Mouse (Mus musculus) limb, embryonic 14.5 days (tissue): ENCODE measurements around the gene 1700012P22Rik. TPM values are rescaled to one million over a fixed set of nuclear protein-coding genes. Genes with fewer than 3 reads are reported as not detected.

Experiments used
- ATAC-seq: fragments of 200-750 bp; cut with Nextera tagmentation; 2 replicates; pipeline ENCODE4 v1.8.0; 2017; ENCODE audit warnings: low read depth, moderate number of reproducible peaks, moderate TSS enrichment; ENCODE audit not compliant: low FRiP score
- DNase-seq: peaks from one replicate; pipeline ENCODE4 v3.0.0-alpha.2; 2015; ENCODE audit warnings: low spot score
- H3K27ac ChIP-seq: fragments of 300-500 bp; sonication (generic); replicated peaks from 2 replicates; pipeline ENCODE4 v1.5.1; 2014; ENCODE audit warnings: low read depth, mild to moderate bottlenecking, low read length, moderate library complexity, mixed read lengths
- H3K27me3 ChIP-seq: fragments of 300-500 bp; sonication (generic); 2 replicates; pipeline ENCODE4 v1.6.1; 2014; ENCODE audit warnings: low read length, mixed read lengths; ENCODE audit not compliant: control insufficient read depth, insufficient read depth
- H3K36me3 ChIP-seq: fragments of 300-500 bp; sonication (generic); 2 replicates; pipeline ENCODE4 v1.6.1; 2014; ENCODE audit warnings: mild to moderate bottlenecking, low read length, moderate library complexity, mixed read lengths; ENCODE audit not compliant: control insufficient read depth, insufficient read depth
- H3K4me1 ChIP-seq: fragments of 300-500 bp; sonication (generic); 2 replicates; pipeline ENCODE4 v1.6.1; 2014; ENCODE audit warnings: antibody characterized with exemption, low read length, mixed read lengths; ENCODE audit not compliant: control insufficient read depth, insufficient read depth
- H3K4me2 ChIP-seq: fragments of 300-500 bp; sonication (generic); replicated peaks from 2 replicates; pipeline ENCODE4 v1.6.1; 2014; ENCODE audit warnings: low read depth, mild to moderate bottlenecking, low read length, moderate library complexity; ENCODE audit not compliant: severe bottlenecking
- H3K4me3 ChIP-seq: fragments of 300-500 bp; sonication (generic); replicated peaks from 2 replicates; pipeline ENCODE4 v1.5.1; 2014; ENCODE audit warnings: low read length
- H3K9ac ChIP-seq: fragments of 300-500 bp; sonication (generic); 2 replicates; pipeline ENCODE4 v1.6.1; 2014; ENCODE audit warnings: mild to moderate bottlenecking, low read depth, low read length, moderate library complexity; ENCODE audit not compliant: severe bottlenecking
- H3K9me3 ChIP-seq: fragments of 300-500 bp; sonication (generic); 2 replicates; pipeline ENCODE4 v1.6.1; 2016; ENCODE audit warnings: low read length; ENCODE audit not compliant: control insufficient read depth
- POLR2A ChIP-seq: fragments of 200-500 bp; IDR thresholded peaks from 2 replicates; pipeline ENCODE4 v1.8.0; 2012; ENCODE audit warnings: inconsistent platforms, mild to moderate bottlenecking, moderate library complexity, borderline replicate concordance; ENCODE audit not compliant: insufficient read depth, insufficient read length; ENCODE audit errors: extremely low read depth
- WGBS: fragments of 180-500 bp; shearing (Covaris S2); extraction: QIAGEN DNeasy Blood & Tissue Kit; methylation state at CpG from one replicate; pipeline ENCODE4 v1.1.7; 2014; 5-methylcytosine and 5-hydroxymethylcytosine counted together
- polyA plus RNA-seq, 2 experiments: library from polyadenylated mRNA; depleted of rRNA in 1 of 2; stranded (reverse) in 1 of 2; unstranded in 1 of 2; fragments of >200 nt; fragmentation: Nextera tagmentation in 1 of 2; extraction: Ambion mirVana in 1 of 2; gene quantifications; 2 replicates each; pipeline versions ENCODE4 v1.2.1 to v1.2.3; 2012 to 2014

Gene 1700012P22Rik
- not detected in 2 replicates for polyA plus RNA-seq (2012; rRNA removed)
- not detected in 2 replicates for polyA plus RNA-seq (2014; fragmentation: Nextera tagmentation; extraction: Ambion mirVana)

DNA sequence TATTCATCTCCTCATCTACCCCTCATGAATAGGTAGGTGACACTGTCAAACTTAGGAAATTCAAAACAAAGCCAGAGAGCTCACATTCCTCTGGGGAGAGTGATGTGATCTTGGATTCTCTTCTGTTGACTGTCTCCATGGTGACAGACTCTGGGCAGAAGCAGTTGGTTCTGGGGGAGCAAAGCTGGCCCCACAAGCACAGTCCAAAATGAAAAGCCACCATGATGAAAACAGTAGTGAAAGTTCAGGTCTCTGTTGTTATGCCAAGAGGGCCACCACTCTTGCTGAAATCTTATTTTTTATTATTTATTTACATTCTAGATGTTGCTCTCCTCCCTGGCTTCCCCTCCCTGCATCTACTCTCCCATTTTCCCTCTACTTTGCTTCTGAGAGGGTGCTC is at the start of gene 1700012P22Rik:
TSS of gene 1700012P22Rik (minus strand) at position 101 of the 400 bp plus-strand sequence.
- Histone ChIP-seq H3K9ac (no peak within 1 kb of the TSS), H3K27ac (no peak within 1 kb of the TSS), H3K27me3 (no peaks in the 10 kb centered on the region), H3K4me3 (no peak within 1 kb of the TSS), H3K4me2 (no peak within 1 kb of the TSS), H3K9me3 (no peaks in the 10 kb centered on the region), H3K36me3 (no peaks in the 10 kb centered on the region), H3K4me1 (no peaks in the 10 kb centered on the region)
- no peak for ATAC-seq
- TF ChIP-seq POLR2A: no peak
- no peak for DNase-seq

DNA sequence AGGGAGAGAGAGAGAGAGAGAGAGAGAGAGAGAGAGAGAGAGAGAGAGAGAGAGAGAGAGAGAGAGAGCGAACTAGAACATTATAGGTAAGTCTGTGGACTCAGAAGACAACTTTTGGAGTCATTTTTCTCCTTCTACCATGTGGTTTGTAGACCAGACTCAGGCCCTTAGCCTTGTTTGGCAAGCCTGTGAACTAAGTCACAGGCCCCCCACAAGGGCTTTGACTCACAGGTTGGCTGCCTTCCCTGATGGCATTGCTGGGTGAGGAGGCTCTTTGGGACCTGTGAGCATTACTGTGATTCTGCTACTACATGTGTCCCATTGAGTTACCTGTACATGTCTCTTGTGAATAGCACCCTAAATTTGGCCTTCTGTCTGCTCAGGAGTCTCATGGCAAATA is 29.5 kb upstream of the 1700012P22Rik start:
- H3K4me2 ChIP-seq: no peak overlapping the region
- no peaks in the 10 kb centered on the region for H3K4me1 ChIP-seq
- H3K27ac ChIP-seq: no peak overlapping the region
- H3K9ac ChIP-seq: no peak overlapping the region
- no peaks in the 10 kb centered on the region for H3K36me3 ChIP-seq
- WGBS: 75% methylated on average over 1 of the region's 1 CpGs
- H3K27me3 ChIP-seq: no peaks in the 10 kb centered on the region
- TF ChIP-seq POLR2A: no peak
- DNase-seq: no peak
- no peak overlapping the region for H3K4me3 ChIP-seq
- ATAC-seq: no peak
- no peaks in the 10 kb centered on the region for H3K9me3 ChIP-seq

DNA sequence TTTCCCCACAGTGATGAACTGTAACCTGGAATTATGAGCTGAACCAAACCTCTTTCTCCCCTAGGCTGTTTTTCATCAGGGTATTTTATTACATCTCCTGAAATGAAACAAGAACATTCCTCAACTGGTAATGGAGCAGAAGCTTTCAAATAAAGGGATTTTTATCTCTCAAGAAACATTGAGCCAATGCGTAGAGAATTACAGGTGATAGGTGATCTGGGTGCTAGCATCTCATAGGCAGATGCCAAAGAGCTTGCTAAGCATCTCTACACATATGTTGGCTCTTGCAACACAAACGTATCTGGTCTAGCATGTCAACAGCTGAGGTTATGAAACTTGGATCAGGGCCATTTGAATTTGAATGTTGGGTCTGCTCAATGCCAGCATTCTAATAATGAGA is 26.6 kb upstream of the 1700012P22Rik start:
- no peak overlapping the region for H3K27ac ChIP-seq
- WGBS: 64% methylated on average over 2 of the region's 2 CpGs
- no peak overlapping the region for H3K4me3 ChIP-seq
- TF ChIP-seq POLR2A: no peak
- no peak overlapping the region for H3K4me2 ChIP-seq
- DNase-seq: no peak
- no peaks in the 10 kb centered on the region for H3K9me3 ChIP-seq
- H3K4me1 ChIP-seq: no peaks in the 10 kb centered on the region
- no peaks in the 10 kb centered on the region for H3K36me3 ChIP-seq
- H3K27me3 ChIP-seq: no peaks in the 10 kb centered on the region
- H3K9ac ChIP-seq: no peak overlapping the region
- ATAC-seq: no peak

DNA sequence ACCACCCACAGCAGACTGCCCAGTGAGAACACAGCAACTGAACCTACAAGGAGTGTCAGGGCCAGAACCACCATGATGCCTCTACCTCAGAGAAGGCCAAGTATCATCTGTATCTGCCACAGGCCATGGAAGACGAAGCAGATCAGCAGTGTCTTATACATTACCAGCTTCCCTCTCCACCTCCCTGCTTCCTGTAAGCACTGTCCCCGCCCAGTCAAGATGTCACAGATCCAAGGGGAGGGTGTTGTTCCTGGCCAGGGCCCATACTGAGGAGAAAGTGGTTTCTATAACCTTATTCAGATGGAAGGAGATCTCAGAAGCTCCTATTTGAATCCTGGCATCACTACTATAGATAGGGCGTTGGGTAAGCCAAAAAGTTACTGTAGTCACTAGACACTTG is 25.1 kb upstream of the 1700012P22Rik start, which contains the start of gene Aadacl3:
TSS of gene Aadacl3 (minus strand) at position 101 of the 400 bp plus-strand sequence.
- H3K9me3 ChIP-seq: no peaks in the 10 kb centered on the region
- no peak within 1 kb of the TSS for H3K9ac ChIP-seq
- H3K27ac ChIP-seq: no peak within 1 kb of the TSS
- no peak for TF ChIP-seq POLR2A
- no peak for ATAC-seq
- H3K4me1 ChIP-seq: no peaks in the 10 kb centered on the region
- H3K27me3 ChIP-seq: no peaks in the 10 kb centered on the region
- no peaks in the 10 kb centered on the region for H3K36me3 ChIP-seq
- DNase-seq: no peak
- 67% methylated on average over 3 of the region's 3 CpGs for WGBS
- no peak within 1 kb of the TSS for H3K4me3 ChIP-seq
- no peak within 1 kb of the TSS for H3K4me2 ChIP-seq

DNA sequence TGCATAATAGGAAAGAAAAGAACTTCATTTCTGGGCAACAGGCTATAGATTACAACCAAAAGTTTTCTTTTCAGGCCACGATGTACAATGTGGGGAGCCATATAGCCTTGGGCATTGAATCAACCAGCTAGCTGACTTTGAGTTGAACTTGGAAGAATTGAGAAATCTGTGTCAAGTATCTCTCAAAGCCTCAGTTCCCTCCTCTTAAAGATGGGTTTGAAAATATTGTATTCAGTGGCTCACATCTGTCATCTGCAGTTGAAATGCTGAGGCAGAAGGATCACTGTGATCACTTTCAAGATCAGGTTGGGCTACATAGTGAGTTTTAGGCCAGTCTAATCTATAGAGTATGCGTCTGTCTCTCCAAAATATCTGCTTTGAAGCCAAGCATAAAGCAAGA is 14.6 kb upstream of the 1700012P22Rik start, which contains the start of gene Gm9944:
TSS of gene Gm9944 (minus strand) at position 101 of the 400 bp plus-strand sequence.
- DNase-seq: no peak
- Histone ChIP-seq H3K4me1 (no peaks in the 10 kb centered on the region), H3K4me3 (no peak within 1 kb of the TSS), H3K27me3 (no peaks in the 10 kb centered on the region), H3K9me3 (no peaks in the 10 kb centered on the region), H3K27ac (no peak within 1 kb of the TSS), H3K4me2 (no peak within 1 kb of the TSS), H3K9ac (no peak within 1 kb of the TSS), H3K36me3 (no peaks in the 10 kb centered on the region)
- no peak for ATAC-seq
- TF ChIP-seq POLR2A: no peak
- WGBS: 72% methylated on average over 2 of the region's 2 CpGs

DNA sequence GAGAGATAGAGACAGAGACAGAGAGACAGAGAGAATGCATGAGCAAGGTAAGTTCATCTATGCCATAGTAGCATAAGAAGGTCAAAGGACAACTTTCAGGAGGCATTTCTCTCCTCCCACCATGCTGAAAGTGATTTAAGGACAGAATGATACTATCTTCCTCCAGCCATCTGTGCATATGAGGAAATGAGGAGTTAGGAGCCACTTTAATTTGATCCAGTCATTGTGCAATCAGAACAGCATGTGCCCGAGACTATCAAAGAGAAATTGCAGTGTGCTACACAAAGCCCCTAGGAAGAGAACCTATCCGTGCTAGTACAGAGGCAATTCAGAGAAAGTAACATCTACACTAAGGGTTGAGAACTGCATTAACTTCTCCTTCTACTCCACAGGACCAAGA is 10.0 kb upstream of the 1700012P22Rik start:
- 45% methylated on average over 2 of the region's 2 CpGs for WGBS
- H3K27ac ChIP-seq: no peak overlapping the region
- DNase-seq: no peak
- no peaks in the 10 kb centered on the region for H3K36me3 ChIP-seq
- no peaks in the 10 kb centered on the region for H3K27me3 ChIP-seq
- H3K4me1 ChIP-seq: no peaks in the 10 kb centered on the region
- no peak for TF ChIP-seq POLR2A
- no peak overlapping the region for H3K4me2 ChIP-seq
- no peak for ATAC-seq
- no peaks in the 10 kb centered on the region for H3K9me3 ChIP-seq
- H3K9ac ChIP-seq: no peak overlapping the region
- H3K4me3 ChIP-seq: no peak overlapping the region
